Mouse (Mus musculus): ENCODE measurements at regions not wholly inside any gene's neighbourhood (a gene's known extent, or its start where the extent isn't known, plus 50 kb on each side); places are given as distances from the start of the nearest gene placed in this dataset.

DNA sequence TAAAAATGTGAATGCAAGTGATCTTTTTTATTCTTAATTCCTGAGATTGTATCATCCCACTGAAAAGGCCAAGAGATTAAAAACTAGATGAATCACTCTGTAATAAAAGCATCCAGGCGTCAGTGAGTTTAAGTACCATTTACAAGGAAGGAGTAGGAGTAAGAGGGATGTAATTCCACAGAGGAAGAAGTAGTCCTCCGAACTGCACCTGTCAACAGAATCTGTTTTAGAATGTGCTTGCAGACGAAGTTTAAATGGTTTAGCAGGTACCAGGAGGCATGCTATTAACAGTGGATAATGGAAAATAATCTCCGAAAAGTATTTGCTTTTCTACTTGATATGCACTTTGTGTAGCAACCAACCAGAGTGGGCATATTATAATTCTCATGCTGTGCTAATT is 423.3 kb downstream of the Fam198b start:
- no peak for DNase-seq (ENCODE audit: low read depth, low spot score)
- no peaks in the 10 kb centered on the region for H3K36me3 ChIP-seq (ENCODE audit: control insufficient read depth in 1 of 2, insufficient read depth in 2 of 2, low read length in 2 of 2)
- no peaks in the 10 kb centered on the region for H3K9me3 ChIP-seq (replicated peaks; ENCODE audit: insufficient read depth, low read length)
- H3K9ac ChIP-seq (ENCODE audit: control insufficient read depth, low read depth, low read length, poor library complexity, severe bottlenecking): no peak overlapping the region
- no peak overlapping the region for H3K27ac ChIP-seq (ENCODE audit: control insufficient read depth, low read depth, low read length)
- H3K79me2 ChIP-seq (ENCODE audit: control insufficient read depth, insufficient read depth, low read length, poor library complexity): no peaks in the 10 kb centered on the region
- no peaks in the 10 kb centered on the region for H3K4me1 ChIP-seq (ENCODE audit: control insufficient read depth in 1 of 2, insufficient read depth in 2 of 2, low read length in 2 of 2)
- TF ChIP-seq ZC3H11A (IDR thresholded peaks at IDR 0.05; ENCODE audit: low read depth, low read length) (no peak), ETS1 (IDR thresholded peaks at IDR 0.05; ENCODE audit: low read depth, low read length) (no peak)
- no peaks in the 10 kb centered on the region for H3K27me3 ChIP-seq (ENCODE audit: control insufficient read depth in 1 of 2, insufficient read depth in 2 of 2, low read length in 2 of 2)
- H3K4me3 ChIP-seq (ENCODE audit: control insufficient read depth in 1 of 2, insufficient read depth in 1 of 2, low read depth in 2 of 2, low read length in 2 of 2): no peak overlapping the region

DNA sequence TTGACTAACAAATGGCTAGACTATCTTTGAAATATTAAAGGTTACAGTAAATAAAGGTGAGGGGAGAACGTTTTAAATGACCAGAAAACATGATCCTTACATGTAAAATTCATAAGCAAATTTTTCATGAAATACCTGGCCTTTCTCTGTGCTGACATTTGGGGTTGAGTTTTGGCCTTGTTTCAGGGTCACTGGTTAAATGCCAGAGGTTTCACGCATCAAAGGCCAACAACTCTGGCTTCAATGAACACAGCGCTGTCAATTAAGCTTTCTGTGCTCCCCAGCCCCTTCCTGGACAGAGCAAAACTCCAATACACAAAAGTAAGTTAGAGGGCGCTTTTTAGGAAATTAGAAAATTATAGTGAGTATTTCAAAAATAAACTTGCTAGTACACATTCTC is 425.6 kb downstream of the Fam198b start:
- Histone ChIP-seq H3K9ac (ENCODE audit: control insufficient read depth, low read depth, low read length, poor library complexity, severe bottlenecking) (no peak overlapping the region), H3K4me3 (ENCODE audit: control insufficient read depth in 1 of 2, insufficient read depth in 1 of 2, low read depth in 2 of 2, low read length in 2 of 2) (no peak overlapping the region), H3K79me2 (ENCODE audit: control insufficient read depth, insufficient read depth, low read length, poor library complexity) (no peaks in the 10 kb centered on the region), H3K36me3 (ENCODE audit: control insufficient read depth in 1 of 2, insufficient read depth in 2 of 2, low read length in 2 of 2) (no peaks in the 10 kb centered on the region), H3K9me3 (replicated peaks; ENCODE audit: insufficient read depth, low read length) (no peaks in the 10 kb centered on the region), H3K4me1 (ENCODE audit: control insufficient read depth in 1 of 2, insufficient read depth in 2 of 2, low read length in 2 of 2) (no peaks in the 10 kb centered on the region), H3K27me3 (ENCODE audit: control insufficient read depth in 1 of 2, insufficient read depth in 2 of 2, low read length in 2 of 2) (no peaks in the 10 kb centered on the region), H3K27ac (ENCODE audit: control insufficient read depth, low read depth, low read length) (no peak overlapping the region)
- no peak for DNase-seq (ENCODE audit: low read depth, low spot score)
- TF ChIP-seq MAFK (IDR thresholded peaks at IDR 0.05; ENCODE audit: borderline replicate concordance, low read depth, low read length): no peak
- no peak for TF ChIP-seq MYB (IDR thresholded peaks at IDR 0.05; ENCODE audit: low read depth, low read length)
- TF ChIP-seq MAX (IDR thresholded peaks at IDR 0.05; ENCODE audit: low read length): no peak
- no peak for TF ChIP-seq TAL1 (IDR thresholded peaks at IDR 0.05; ENCODE audit: low read length)
- TF ChIP-seq ETS1 (IDR thresholded peaks at IDR 0.05; ENCODE audit: low read depth, low read length): no peak
- no peak for TF ChIP-seq GABPA (IDR thresholded peaks at IDR 0.05; ENCODE audit: low read depth, low read length)
- no peak for TF ChIP-seq RCOR1 (IDR thresholded peaks at IDR 0.05; ENCODE audit: low read depth, low read length)
- no peak for TF ChIP-seq TCF12 (IDR thresholded peaks at IDR 0.05; ENCODE audit: low read depth, low read length)
- no peak for TF ChIP-seq MEF2A (IDR thresholded peaks at IDR 0.05; ENCODE audit: extremely low read depth, insufficient replicate concordance, low read depth, low read length, poor library complexity, severe bottlenecking)
- TF ChIP-seq USF2 (IDR thresholded peaks at IDR 0.05; ENCODE audit: borderline replicate concordance in 1 of 2, insufficient read depth in 1 of 2, low read depth in 1 of 2, low read length in 2 of 2): no peak
- no peak for TF ChIP-seq CHD2 (IDR thresholded peaks at IDR 0.05; ENCODE audit: low read length)

DNA sequence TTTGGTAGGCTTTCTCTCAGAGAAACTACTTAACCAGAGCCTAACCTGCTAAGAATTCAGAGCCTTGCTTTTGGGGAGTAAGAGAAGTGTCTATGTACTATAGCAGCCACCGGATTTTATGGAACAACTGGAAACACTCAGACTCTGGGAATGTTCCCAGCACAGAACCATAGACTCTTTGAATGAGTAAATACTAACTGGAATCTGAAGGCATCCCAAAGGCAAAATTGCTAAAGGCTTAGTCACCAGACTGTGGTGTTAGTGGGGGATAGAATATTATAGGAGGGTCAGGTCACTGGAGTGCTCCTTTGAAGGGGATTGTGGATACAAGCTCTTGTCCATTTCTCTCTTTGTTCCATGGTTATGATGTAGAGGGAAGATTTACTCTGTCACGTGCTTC is 427.4 kb downstream of the Fam198b start:
- TF ChIP-seq MYC (IDR thresholded peaks at IDR 0.05; ENCODE audit: low read depth, low read length) (no peak), ETS1 (IDR thresholded peaks at IDR 0.05; ENCODE audit: low read depth, low read length) (no peak), SIN3A (IDR thresholded peaks at IDR 0.05; ENCODE audit: low read length) (no peak), ZC3H11A (IDR thresholded peaks at IDR 0.05; ENCODE audit: low read depth, low read length) (no peak), MEF2A (IDR thresholded peaks at IDR 0.05; ENCODE audit: extremely low read depth, insufficient replicate concordance, low read depth, low read length, poor library complexity, severe bottlenecking) (no peak), UBTF (IDR thresholded peaks at IDR 0.05; ENCODE audit: borderline replicate concordance, insufficient read depth, low read depth, low read length) (no peak), EP300 (IDR thresholded peaks at IDR 0.05; ENCODE audit: low read depth in 1 of 2, low read length in 2 of 2) (no peak), POLR2AphosphoS2 (IDR thresholded peaks at IDR 0.05; ENCODE audit: low read length) (no peak), CHD2 (IDR thresholded peaks at IDR 0.05; ENCODE audit: low read length) (no peak), KAT2A (conservative IDR thresholded peaks at IDR 0.05; ENCODE audit: low read depth, low read length) (no peak), GABPA (IDR thresholded peaks at IDR 0.05; ENCODE audit: low read depth, low read length) (no peak), TAL1 (IDR thresholded peaks at IDR 0.05; ENCODE audit: low read length) (no peak), E2F4 (IDR thresholded peaks at IDR 0.05; ENCODE audit: borderline replicate concordance, low read depth, low read length) (no peak), SMC3 (IDR thresholded peaks at IDR 0.05; ENCODE audit: low read depth, low read length) (no peak)
- Histone ChIP-seq H3K4me3 (ENCODE audit: control insufficient read depth in 1 of 2, insufficient read depth in 1 of 2, low read depth in 2 of 2, low read length in 2 of 2) (no peak overlapping the region), H3K27ac (ENCODE audit: control insufficient read depth, low read depth, low read length) (no peak overlapping the region), H3K79me2 (ENCODE audit: control insufficient read depth, insufficient read depth, low read length, poor library complexity) (no peaks in the 10 kb centered on the region), H3K36me3 (ENCODE audit: control insufficient read depth in 1 of 2, insufficient read depth in 2 of 2, low read length in 2 of 2) (no peaks in the 10 kb centered on the region), H3K9me3 (replicated peaks; ENCODE audit: insufficient read depth, low read length) (no peaks in the 10 kb centered on the region), H3K4me1 (ENCODE audit: control insufficient read depth in 1 of 2, insufficient read depth in 2 of 2, low read length in 2 of 2) (no peaks in the 10 kb centered on the region), H3K9ac (ENCODE audit: control insufficient read depth, low read depth, low read length, poor library complexity, severe bottlenecking) (no peak overlapping the region), H3K27me3 (ENCODE audit: control insufficient read depth in 1 of 2, insufficient read depth in 2 of 2, low read length in 2 of 2) (no peaks in the 10 kb centered on the region)
- DNase-seq (ENCODE audit: low read depth, low spot score): no peak

Measured in MEL (cell line).